Mouse (Mus musculus): ENCODE results near the gene Nfix.
A peak's percentile ranks its signal among the peaks of the same experiment; 100 is the strongest.

Nfix gene

GRCm38 (mm10) chr8:84735597-84735996, 64.5 kb downstream of the Nfix start:
- no peak for DNase-seq

GRCm38 (mm10) chr8:84734680-84735079, 65.5 kb downstream of the Nfix start:
- DNase-seq: no peak

- DNase-seq: no peak
Measured at GRCm38 (mm10) chr8:84733959-84734358, 66.2 kb downstream of the Nfix start.

GRCm38 (mm10) chr8:84732996-84733395, 67.1 kb downstream of the Nfix start:
- DNase-seq: no peak

GRCm38 (mm10) chr8:84732545-84732944, 67.6 kb downstream of the Nfix start:
- DNase-seq: no peak

- DNase-seq: no peak
Measured at GRCm38 (mm10) chr8:84731371-84732177, 68.6 kb downstream of the Nfix start.

- no peak for DNase-seq
Measured at GRCm38 (mm10) chr8:84730541-84731370, 69.4 kb downstream of the Nfix start.

GRCm38 (mm10) chr8:84729921-84730362, 70.2 kb downstream of the Nfix start:
- no peak for DNase-seq

GRCm38 (mm10) chr8:84728474-84728873, 71.7 kb downstream of the Nfix start:
- DNase-seq: no peak

- DNase-seq: no peak
Measured at GRCm38 (mm10) chr8:84725941-84726259, 74.2 kb downstream of the Nfix start.

- no peak for DNase-seq
Measured at GRCm38 (mm10) chr8:84725246-84725940, 74.8 kb downstream of the Nfix start.

- DNase-seq: no peak
Measured at GRCm38 (mm10) chr8:84724683-84725082, 75.5 kb downstream of the Nfix start.

- DNase-seq: no peak
Measured at GRCm38 (mm10) chr8:84723571-84723900, 76.6 kb downstream of the Nfix start.

GRCm38 (mm10) chr8:84722850-84723570, 77.1 kb downstream of the Nfix start, which contains the start of gene G430095P16Rik:
TSS of gene G430095P16Rik (plus strand) at chr8:84723007.
- peak in 1 of 2 experiments; percentile 44 for DNase-seq

- DNase-seq: no peak
Measured at GRCm38 (mm10) chr8:84722530-84722849, 77.7 kb downstream of the Nfix start.

GRCm38 (mm10) chr8:84718959-84719690, 81.0 kb downstream of the Nfix start:
- no peak for DNase-seq

- DNase-seq: no peak
Measured at GRCm38 (mm10) chr8:84718476-84718875, 81.7 kb downstream of the Nfix start.

- DNase-seq: no peak
Measured at GRCm38 (mm10) chr8:84716790-84717189, 83.4 kb downstream of the Nfix start.

GRCm38 (mm10) chr8:84715893-84716468, 84.2 kb downstream of the Nfix start:
- no peak for DNase-seq

GRCm38 (mm10) chr8:84714161-84714560, 86.0 kb downstream of the Nfix start:
- DNase-seq: no peak

- DNase-seq: no peak
Measured at GRCm38 (mm10) chr8:84713381-84713780, 86.8 kb downstream of the Nfix start.

- DNase-seq: no peak
Measured at GRCm38 (mm10) chr8:84712759-84713120, 87.4 kb downstream of the Nfix start.

Data from thymus, adult 18-20 months (tissue).